Mouse (Mus musculus): ENCODE results near the gene Park7.
"Not testable (repeated sequence)": the region's sequence is repeated elsewhere in the genome, so short reads cannot be mapped to it uniquely, and the experiment has no call there.

DNA sequence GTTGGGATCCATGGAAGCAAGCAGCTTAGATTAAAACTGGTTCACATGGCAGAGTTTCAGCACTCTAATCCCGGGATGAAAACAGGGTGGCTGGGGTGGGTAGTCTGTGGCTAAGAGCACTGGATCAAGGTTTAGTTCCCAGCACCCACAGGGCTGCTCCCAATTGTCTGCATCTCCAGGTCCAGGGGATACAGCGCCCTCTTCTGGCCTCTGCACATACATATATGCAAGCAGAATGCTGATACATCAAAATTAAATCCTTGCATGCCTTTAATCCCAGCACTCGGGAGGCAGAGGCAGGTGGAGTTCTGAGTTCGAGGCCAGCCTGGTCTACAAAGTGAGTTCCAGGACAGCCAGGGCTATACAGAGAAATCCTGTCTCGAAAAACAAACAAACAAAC, 5.7 kb downstream of the Park7 start:
- peak; percentile 63 to 67 (median 66) for TF ChIP-seq CTCF (IDR thresholded peaks at IDR 0.05 in 2 of 3, conservative IDR thresholded peaks at IDR 0.05 in 1 of 3; ENCODE audit: control insufficient read depth in 1 of 3, insufficient read depth in 1 of 3, low read depth in 2 of 3, low read length in 3 of 3, poor library complexity in 1 of 3, severe bottlenecking in 1 of 3)
- not testable (repeated sequence) for TF ChIP-seq POLR2A (IDR thresholded peaks at IDR 0.05; ENCODE audit: control insufficient read depth in 1 of 2, insufficient read depth in 1 of 2, low read depth in 1 of 2, low read length in 2 of 2, poor library complexity in 1 of 2); BHLHE40 (IDR thresholded peaks at IDR 0.05; ENCODE audit: borderline replicate concordance, low read depth, low read length); MEF2A (IDR thresholded peaks at IDR 0.05; ENCODE audit: extremely low read depth, insufficient replicate concordance, low read depth, low read length, poor library complexity, severe bottlenecking)
